Mouse (Mus musculus): ENCODE data around the gene Zfp873.

GRCm38 (mm10) chr10:82046603-82047002 is 1.3 kb upstream of the Zfp873 start:
- TF ChIP-seq TBP (IDR thresholded peaks at IDR 0.05; ENCODE audit: low read depth, low read length) (no peak), CTCF (IDR thresholded peaks at IDR 0.05 in 2 of 3, conservative IDR thresholded peaks at IDR 0.05 in 1 of 3; ENCODE audit: control insufficient read depth in 1 of 3, insufficient read depth in 1 of 3, low read depth in 2 of 3, low read length in 3 of 3, poor library complexity in 1 of 3, severe bottlenecking in 1 of 3) (no peak), CHD2 (IDR thresholded peaks at IDR 0.05; ENCODE audit: low read length) (no peak), JUND (IDR thresholded peaks at IDR 0.05; ENCODE audit: low read depth, low read length) (no peak), ZMIZ1 (IDR thresholded peaks at IDR 0.05; ENCODE audit: low read depth, low read length) (no peak), SIN3A (IDR thresholded peaks at IDR 0.05; ENCODE audit: low read length) (no peak), USF2 (IDR thresholded peaks at IDR 0.05; ENCODE audit: borderline replicate concordance in 1 of 2, insufficient read depth in 1 of 2, low read depth in 1 of 2, low read length in 2 of 2) (no peak), CHD1 (IDR thresholded peaks at IDR 0.05; ENCODE audit: low read depth, low read length) (no peak), MAZ (IDR thresholded peaks at IDR 0.05; ENCODE audit: low read depth, low read length) (no peak), MEF2A (IDR thresholded peaks at IDR 0.05; ENCODE audit: extremely low read depth, insufficient replicate concordance, low read depth, low read length, poor library complexity, severe bottlenecking) (no peak), GABPA (IDR thresholded peaks at IDR 0.05; ENCODE audit: low read depth, low read length) (no peak)
